Mouse (Mus musculus): ENCODE measurements around the gene Fiz1.

DNA sequence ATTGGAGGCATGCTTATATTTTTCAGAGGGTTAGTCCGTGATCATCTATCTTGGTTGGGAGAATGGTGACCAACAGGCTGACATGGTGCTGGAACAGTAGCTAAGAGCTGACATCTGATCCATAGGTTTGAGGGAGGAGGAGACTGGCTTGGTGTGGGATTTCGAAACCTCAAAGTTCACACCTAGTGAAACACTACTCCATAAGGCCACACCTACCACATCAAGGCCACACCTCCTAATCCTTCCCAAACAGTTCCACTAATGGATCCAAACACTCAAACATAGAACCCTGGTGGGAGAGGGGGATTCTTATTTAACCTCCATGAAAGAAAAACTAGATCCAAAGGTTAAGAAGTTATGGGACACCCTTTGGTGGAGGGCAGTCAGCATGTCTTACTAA lies 2.4 kb upstream of the Fiz1 start:
- TF ChIP-seq POLR2A (IDR thresholded peaks at IDR 0.05; ENCODE audit: borderline replicate concordance, insufficient read depth, low read length) = no peak
- TF ChIP-seq CTCF (IDR thresholded peaks at IDR 0.05; ENCODE audit: borderline replicate concordance, insufficient read depth, low read depth, low read length) = no peak
